Mouse (Mus musculus) activated CD4-positive, CD25-positive, alpha-beta regulatory T cell, adult 9 weeks (primary cell): ENCODE measurements around the gene Gm8271. TPM values are rescaled to one million over a fixed set of nuclear protein-coding genes. Genes with fewer than 3 reads are reported as not detected.

ENCODE experiments used
- polyA plus RNA-seq: library from polyadenylated mRNA; unstranded; fragments of 100-300 nt; shearing (Covaris generic); gene quantifications from one replicate; pipeline ENCODE4 v1.2.1, GENCODE M21; 2017

Gm8271 gene
- not detected for polyA plus RNA-seq

DNA sequence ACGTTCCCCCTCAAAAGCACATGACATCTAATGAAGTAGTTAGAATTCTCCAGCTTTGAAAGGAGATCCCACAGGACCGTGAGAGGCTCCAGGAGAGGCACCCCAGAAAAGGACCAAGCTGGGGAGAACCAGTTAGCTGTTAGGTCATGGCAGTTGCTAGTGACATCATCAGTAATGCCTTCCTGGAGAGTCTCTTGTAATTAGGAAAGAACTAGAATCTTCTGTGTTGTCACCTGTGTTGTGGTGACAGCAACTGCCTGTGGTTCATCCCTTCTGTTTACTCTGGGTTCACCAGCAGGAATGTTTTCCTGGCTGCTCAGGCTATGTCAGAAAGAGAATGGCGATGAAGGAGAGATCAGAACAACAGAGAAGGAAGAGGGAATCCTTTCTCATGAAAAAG lies at the start of gene Gm8271:
Gm8271 (plus strand) TSS at position 301 of the 400 bp plus-strand sequence.

GRCm38 (mm10) chr14:5164235-5164634 lies 21.4 kb upstream of the Gm8271 start, which contains the start of gene Gm3317:
TSS of gene Gm3317 (plus strand) at chr14:5164535.

Other genes with a start within 250 kb of the Gm8271 start
- gene Gm8297, start 201.9 kb upstream of the Gm8271 start, polyA plus RNA-seq, result 0.24 TPM
- gene Gm3298, start 169.9 kb upstream of the Gm8271 start, polyA plus RNA-seq, result not detected
- gene 4930555G01Rik, start 135.2 kb upstream of the Gm8271 start, polyA plus RNA-seq, result not detected
- 8.3 TPM for gene Gm8281, start 114.8 kb upstream of the Gm8271 start, polyA plus RNA-seq
- not detected for gene Gm8279, start 54.3 kb upstream of the Gm8271 start, polyA plus RNA-seq
- gene Gm3317, start 21.3 kb upstream of the Gm8271 start, polyA plus RNA-seq, result not detected
- gene Gm3526, start 74.8 kb downstream of the Gm8271 start, polyA plus RNA-seq, result not detected
- not detected for gene Gm3542, start 149.1 kb downstream of the Gm8271 start, polyA plus RNA-seq
- 9.5 TPM for gene Gm3500, start 203.3 kb downstream of the Gm8271 start, polyA plus RNA-seq